Mouse (Mus musculus): ENCODE data around the gene Aplp2. TPM values are rescaled to one million over a fixed set of nuclear protein-coding genes. Genes with fewer than 3 reads are reported as not detected.

Aplp2 gene
- polyA plus RNA-seq, 1 experiment from 2014 or later, result 328 TPM

DNA sequence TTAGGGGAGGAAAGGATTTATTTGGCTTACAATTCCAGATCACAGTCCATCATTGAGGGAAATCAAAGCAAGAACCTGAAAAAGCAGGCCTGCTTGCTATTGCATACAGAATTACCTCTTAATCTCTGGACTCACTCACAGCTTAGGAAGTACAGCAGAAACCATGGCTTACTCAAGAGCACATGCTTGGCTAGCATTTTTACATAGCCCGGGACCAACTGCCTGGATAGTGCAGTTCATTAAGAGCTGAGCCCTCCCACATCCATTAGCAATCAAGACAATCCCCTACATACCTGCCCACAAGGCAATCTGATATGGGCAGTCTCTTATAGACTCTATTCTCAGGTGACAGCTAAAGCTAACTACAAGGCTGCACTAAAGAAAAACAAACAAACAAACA lies 16.0 kb downstream of the Aplp2 start:
- no peaks in the 10 kb centered on the region for H3K9me3 ChIP-seq
- H3K4me3 ChIP-seq, result no peak overlapping the region
- H3K4me1 ChIP-seq, result no peaks in the 10 kb centered on the region
- 93% methylated on average over 1 of the region's 1 CpGs for WGBS
- no peak for ATAC-seq (replicated peaks)
- no peak overlapping the region for H3K27ac ChIP-seq
- H3K4me2 ChIP-seq, result no peak overlapping the region
- no peak overlapping the region for H3K9ac ChIP-seq
- no peaks in the 10 kb centered on the region for H3K27me3 ChIP-seq (replicated peaks)
- no peaks in the 10 kb centered on the region for H3K36me3 ChIP-seq (replicated peaks)

DNA sequence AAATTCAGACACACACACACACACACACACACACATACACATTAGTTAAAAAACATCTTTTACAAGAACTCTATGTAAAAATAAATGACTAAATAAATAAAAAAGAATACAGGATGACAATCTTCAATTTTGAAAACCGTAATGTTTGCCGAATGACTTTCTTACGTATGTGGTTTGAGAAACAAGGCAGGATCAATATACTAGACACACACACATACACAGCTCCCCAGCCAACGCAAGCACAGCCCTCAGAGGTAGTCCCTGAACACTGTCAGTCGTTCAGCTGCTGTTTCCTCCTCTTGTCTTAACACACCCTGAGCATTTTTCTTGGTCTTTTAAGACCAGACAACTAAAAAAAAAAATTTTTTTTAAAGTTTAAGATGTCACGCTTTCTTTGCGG lies 19.2 kb downstream of the Aplp2 start:
- Histone ChIP-seq H3K4me1 (no peaks in the 10 kb centered on the region), H3K27me3 (replicated peaks) (no peaks in the 10 kb centered on the region), H3K9ac (no peak overlapping the region), H3K9me3 (no peaks in the 10 kb centered on the region), H3K4me3 (no peak overlapping the region), H3K4me2 (no peak overlapping the region), H3K36me3 (replicated peaks) (no peaks in the 10 kb centered on the region), H3K27ac (no peak overlapping the region)
- WGBS, result 90% methylated on average over 7 of the region's 7 CpGs
- ATAC-seq (replicated peaks), result no peak

DNA sequence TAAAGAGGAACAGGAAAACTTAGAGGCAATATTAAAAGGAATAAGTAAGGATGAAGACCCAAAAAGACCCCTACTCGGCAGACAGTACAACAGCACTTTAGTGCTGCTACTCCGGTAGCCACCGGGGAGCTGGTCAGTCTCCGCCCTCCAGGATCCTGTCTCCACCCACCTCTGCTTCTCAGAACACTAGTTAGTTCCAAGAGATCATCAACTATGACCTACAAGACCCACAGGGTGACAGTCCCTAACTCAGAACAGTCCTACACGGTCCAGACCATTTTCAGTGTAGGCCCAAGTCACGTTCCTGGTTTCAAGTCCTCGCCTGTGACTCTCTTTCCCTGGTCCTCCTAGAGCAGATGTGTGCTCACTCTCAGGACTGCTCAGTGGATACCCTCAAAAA lies 20.1 kb downstream of the Aplp2 start:
- no peaks in the 10 kb centered on the region for H3K27me3 ChIP-seq (replicated peaks)
- no peak overlapping the region for H3K27ac ChIP-seq
- H3K4me2 ChIP-seq, result no peak overlapping the region
- no peaks in the 10 kb centered on the region for H3K36me3 ChIP-seq (replicated peaks)
- no peak overlapping the region for H3K4me3 ChIP-seq
- H3K9ac ChIP-seq, result no peak overlapping the region
- no peak for ATAC-seq (replicated peaks)
- H3K4me1 ChIP-seq, result no peaks in the 10 kb centered on the region
- WGBS, result 79% methylated on average over 7 of the region's 7 CpGs
- H3K9me3 ChIP-seq, result no peaks in the 10 kb centered on the region

DNA sequence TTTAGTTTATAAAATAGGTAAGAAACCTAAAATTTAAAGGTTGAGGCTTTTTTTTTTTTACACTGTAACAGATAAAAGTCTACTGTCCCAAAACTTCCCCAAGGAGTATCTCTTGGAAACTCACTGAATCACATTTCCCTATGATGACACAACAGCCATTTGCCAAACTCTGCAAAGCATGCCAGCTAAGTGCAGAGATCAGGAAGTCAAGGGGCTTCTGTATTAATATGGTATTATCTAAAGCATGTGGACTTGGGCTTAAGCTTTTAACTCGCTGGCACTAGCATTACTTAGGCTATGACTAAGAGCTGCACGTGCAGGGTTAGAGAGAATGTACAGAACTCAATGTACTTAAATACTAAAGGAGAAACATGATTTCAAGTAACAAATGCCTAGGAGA lies 22.4 kb downstream of the Aplp2 start:
- Histone ChIP-seq H3K4me2 (no peak overlapping the region), H3K36me3 (replicated peaks) (no peaks in the 10 kb centered on the region), H3K27ac (no peak overlapping the region), H3K9me3 (no peaks in the 10 kb centered on the region), H3K27me3 (replicated peaks) (no peaks in the 10 kb centered on the region), H3K4me3 (no peak overlapping the region), H3K9ac (no peak overlapping the region), H3K4me1 (no peaks in the 10 kb centered on the region)
- ATAC-seq (replicated peaks), result no peak
- 69% methylated on average over 2 of the region's 2 CpGs for WGBS

DNA sequence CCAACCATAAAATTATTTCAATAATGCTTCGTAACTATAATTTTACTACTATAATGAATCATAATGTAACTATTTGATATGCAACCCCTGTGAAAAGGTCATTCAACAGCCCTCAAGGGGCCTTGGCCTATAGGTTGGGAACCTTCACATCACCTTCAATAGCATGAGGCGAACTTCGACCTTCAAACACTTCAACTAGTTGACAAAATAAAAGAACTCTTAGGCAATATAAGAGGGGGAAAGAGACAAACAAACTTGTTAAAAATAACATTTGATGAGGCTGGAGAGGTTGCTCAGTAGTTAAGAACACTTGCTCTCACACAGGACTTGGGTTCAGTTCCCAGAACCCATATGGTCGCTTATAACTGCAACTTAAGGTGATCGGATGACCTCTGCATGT lies 27.2 kb downstream of the Aplp2 start:
- Histone ChIP-seq H3K4me2 (no peak overlapping the region), H3K27ac (no peak overlapping the region), H3K9me3 (no peaks in the 10 kb centered on the region), H3K4me3 (no peak overlapping the region), H3K36me3 (replicated peaks) (no peaks in the 10 kb centered on the region), H3K27me3 (replicated peaks) (no peaks in the 10 kb centered on the region), H3K9ac (no peak overlapping the region), H3K4me1 (peaks cover 11% of the 10 kb centered on the region; the same call in 1 of the 2 replicates)
- 95% methylated on average over 5 of the region's 5 CpGs for WGBS
- no peak for ATAC-seq (replicated peaks)

DNA sequence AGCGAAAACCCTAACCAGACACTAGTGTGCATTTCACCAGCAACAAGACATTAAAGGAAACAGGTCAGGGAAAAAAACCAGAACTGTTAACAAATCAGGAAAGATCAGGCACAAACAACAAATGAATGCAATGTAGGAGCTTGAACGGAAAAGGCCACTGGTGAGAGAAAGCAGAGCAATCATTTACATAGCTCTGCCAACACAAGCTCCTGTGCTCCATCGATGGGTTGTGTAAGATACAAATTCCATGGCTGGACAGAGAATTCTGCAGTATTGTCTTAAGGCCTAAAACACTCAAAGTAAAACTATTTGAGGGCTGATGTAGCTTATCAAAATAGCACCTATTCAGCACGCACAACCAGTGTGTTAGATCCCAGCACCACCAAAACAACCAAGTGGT lies 28.6 kb downstream of the Aplp2 start:
- H3K4me2 ChIP-seq, result no peak overlapping the region
- no peak overlapping the region for H3K9ac ChIP-seq
- H3K4me3 ChIP-seq, result no peak overlapping the region
- 80% methylated on average over 4 of the region's 4 CpGs for WGBS
- peaks cover 11% of the 10 kb centered on the region; the same call in 1 of the 2 replicates for H3K4me1 ChIP-seq
- ATAC-seq (replicated peaks), result no peak
- H3K27me3 ChIP-seq (replicated peaks), result no peaks in the 10 kb centered on the region
- H3K9me3 ChIP-seq, result no peaks in the 10 kb centered on the region
- H3K27ac ChIP-seq, result no peak overlapping the region
- H3K36me3 ChIP-seq (replicated peaks), result no peaks in the 10 kb centered on the region

DNA sequence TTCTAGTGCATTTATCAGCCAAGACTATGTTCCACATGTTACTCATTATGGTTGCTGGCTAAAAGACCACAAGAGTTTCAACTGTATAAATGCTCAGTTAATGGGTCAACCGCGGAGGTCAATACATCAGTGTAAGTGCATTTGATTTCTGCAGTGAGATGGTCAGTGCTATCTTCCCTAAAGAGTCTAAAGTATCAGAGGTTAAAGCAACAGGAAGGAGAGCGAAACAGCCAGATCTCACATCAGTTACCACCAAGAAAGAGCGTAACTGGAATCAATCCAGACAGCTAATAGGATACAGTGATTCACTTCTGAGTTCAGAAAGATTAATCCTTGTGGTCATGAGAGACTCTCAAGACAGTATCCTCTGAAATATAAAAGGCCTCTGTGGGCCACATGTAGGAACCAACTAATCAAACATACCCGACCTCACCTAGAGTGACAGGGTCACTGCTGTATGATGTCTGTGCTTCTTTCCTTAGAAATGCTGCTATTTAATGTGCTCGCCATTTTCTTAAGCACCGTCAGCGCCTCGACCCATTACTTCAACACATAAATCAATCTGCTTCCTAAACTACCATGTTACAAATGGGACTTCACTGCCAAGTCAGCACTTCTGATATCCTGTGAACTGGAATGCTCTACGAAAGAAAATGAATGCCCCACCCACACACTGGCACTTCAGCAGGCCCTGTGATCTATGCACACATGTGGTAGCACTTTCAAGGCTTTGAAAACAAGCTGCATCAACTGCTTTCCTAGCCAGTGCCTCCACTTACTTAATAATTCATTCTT lies 30.1 kb downstream of the Aplp2 start:
- no peak overlapping the region for H3K9ac ChIP-seq
- WGBS, result 88% methylated on average over 10 of the region's 10 CpGs

DNA sequence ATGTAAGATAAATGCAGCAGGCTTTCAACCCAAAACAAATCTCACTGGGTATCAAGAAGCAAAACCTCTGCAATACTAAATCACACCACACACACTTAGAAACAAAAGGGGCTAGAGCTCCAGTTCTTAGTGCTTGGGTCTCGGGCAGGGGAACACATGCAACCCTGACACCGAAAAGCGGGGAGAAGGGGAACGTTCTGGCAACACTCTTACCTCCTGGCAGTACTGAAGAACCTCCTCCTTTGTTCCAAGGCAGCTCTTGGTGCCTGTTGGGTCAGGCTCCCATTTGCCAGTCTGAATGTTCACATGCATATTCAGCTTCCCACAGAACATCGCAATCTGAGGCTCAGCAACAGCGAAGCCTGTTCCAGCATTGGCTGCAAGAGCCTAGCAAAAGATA lies 33.9 kb downstream of the Aplp2 start:
- H3K27ac ChIP-seq, result no peak overlapping the region
- ATAC-seq (replicated peaks), result no peak

More for the DNA sequence above, 30.1 kb downstream of the Aplp2 start:
- no peak overlapping the region for H3K27ac ChIP-seq
- no peak overlapping the region for H3K4me3 ChIP-seq
- H3K27me3 ChIP-seq (replicated peaks), result no peaks in the 10 kb centered on the region
- no peak for ATAC-seq (replicated peaks)
- peaks cover 14% of the 10 kb centered on the region for H3K4me1 ChIP-seq
- no peaks in the 10 kb centered on the region for H3K9me3 ChIP-seq
- no peak overlapping the region for H3K4me2 ChIP-seq
- no peaks in the 10 kb centered on the region for H3K36me3 ChIP-seq (replicated peaks)

DNA sequence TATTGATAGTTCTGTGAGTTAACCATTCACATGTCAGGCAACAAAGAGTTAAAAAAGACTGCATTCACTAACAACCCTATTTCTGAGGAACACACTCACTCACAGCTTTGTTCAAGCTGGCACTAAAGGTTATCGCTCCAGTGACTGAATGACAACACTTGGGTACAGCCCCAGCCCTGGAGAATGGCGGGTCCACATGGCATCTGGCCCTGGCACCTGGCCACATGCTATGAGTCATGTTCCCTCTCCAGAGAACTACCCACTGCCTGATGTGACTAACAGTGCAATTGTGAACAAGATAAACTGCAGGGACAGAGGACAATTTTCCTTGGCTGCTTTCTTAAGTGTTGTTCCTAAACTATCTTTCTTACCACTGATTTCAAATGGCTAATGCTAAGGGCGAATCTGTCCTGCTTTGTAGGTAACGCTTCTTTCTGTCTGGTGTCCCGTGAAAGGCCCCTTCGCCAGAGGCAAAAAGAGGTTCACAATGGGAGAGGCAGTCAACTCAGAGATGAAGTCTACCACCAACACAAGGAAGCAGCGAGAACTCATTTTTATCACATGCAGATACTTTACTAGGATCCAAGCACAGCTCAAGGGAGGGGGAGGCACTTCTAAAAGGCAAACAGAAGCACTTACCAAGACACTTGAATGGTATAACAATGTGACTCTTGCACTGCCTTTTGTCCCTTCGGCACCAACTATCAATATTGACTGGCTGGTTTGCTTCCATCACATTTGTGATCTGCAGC lies 35.1 kb downstream of the Aplp2 start:
- WGBS, result 79% methylated on average over 8 of the region's 8 CpGs
- H3K27ac ChIP-seq, result no peak overlapping the region

More for the DNA sequence above, 33.9 kb downstream of the Aplp2 start:
- H3K36me3 ChIP-seq (replicated peaks), result no peaks in the 10 kb centered on the region
- H3K9ac ChIP-seq, result no peak overlapping the region
- H3K27me3 ChIP-seq (replicated peaks), result no peaks in the 10 kb centered on the region
- H3K9me3 ChIP-seq, result no peaks in the 10 kb centered on the region
- H3K4me3 ChIP-seq, result no peak overlapping the region
- H3K4me1 ChIP-seq, result peaks cover 19% of the 10 kb centered on the region
- no peak overlapping the region for H3K4me2 ChIP-seq
- 90% methylated on average over 6 of the region's 6 CpGs for WGBS

DNA sequence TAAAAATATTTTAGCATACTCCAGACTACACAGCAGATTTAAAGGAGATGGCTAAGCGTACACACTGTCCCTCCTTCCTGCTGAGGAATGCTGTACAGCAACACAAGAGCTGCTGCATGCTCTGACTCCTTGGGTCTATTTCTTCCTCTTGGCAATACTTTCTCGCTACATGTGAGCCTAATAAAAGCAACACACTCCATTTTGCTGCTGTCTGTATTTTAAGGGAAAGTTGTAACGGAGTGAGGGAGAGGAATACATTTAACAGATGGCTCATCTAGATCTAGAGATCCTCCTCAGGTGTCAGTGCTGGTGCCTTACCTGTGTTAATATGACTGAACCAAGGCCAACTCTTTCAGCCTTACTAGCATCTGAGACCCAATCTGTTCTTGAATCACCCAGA lies 35.6 kb downstream of the Aplp2 start:
- Histone ChIP-seq H3K27me3 (replicated peaks) (no peaks in the 10 kb centered on the region), H3K4me2 (no peak overlapping the region), H3K9ac (no peak overlapping the region), H3K4me3 (no peak overlapping the region), H3K27ac (no peak overlapping the region), H3K9me3 (no peaks in the 10 kb centered on the region), H3K4me1 (peaks cover 8% of the 10 kb centered on the region; the same call in 1 of the 2 replicates), H3K36me3 (replicated peaks) (0 out of 2 replicates have a peak, but pooled peaks cover 2% of the 10 kb centered on the region)
- no peak for ATAC-seq (replicated peaks)
- WGBS, result 90% methylated on average over 3 of the region's 3 CpGs

More for the DNA sequence above, 35.1 kb downstream of the Aplp2 start:
- Histone ChIP-seq H3K4me2 (no peak overlapping the region), H3K27me3 (replicated peaks) (no peaks in the 10 kb centered on the region), H3K36me3 (replicated peaks) (0 out of 2 replicates have a peak, but pooled peaks cover 2% of the 10 kb centered on the region), H3K4me3 (no peak overlapping the region), H3K9ac (no peak overlapping the region), H3K9me3 (no peaks in the 10 kb centered on the region), H3K4me1 (peaks cover 12% of the 10 kb centered on the region)
- no peak for ATAC-seq (replicated peaks)

DNA sequence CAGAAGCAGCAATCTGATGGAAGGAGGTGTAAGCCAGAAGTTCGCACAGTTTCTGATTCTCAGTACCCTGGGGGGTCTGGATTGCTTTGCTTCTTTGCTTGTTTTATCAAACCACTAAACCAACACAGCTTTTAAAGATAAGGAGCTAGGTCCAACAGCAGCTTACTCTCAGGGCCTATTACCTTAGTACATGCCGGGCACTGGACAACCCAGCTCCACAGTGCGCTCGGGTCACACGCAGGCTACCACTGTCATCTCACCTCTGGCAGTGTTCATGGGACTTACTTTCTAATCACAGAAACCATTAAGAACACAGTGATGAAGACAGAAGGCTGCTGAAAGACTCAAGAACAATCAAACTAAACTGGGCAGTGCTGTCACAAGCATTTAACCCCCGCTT lies 36.3 kb downstream of the Aplp2 start:
- peaks cover 8% of the 10 kb centered on the region; the same call in 1 of the 2 replicates for H3K4me1 ChIP-seq
- no peak overlapping the region for H3K4me2 ChIP-seq
- H3K27ac ChIP-seq, result no peak overlapping the region
- 95% methylated on average over 6 of the region's 6 CpGs for WGBS
- H3K27me3 ChIP-seq (replicated peaks), result no peaks in the 10 kb centered on the region
- no peak for ATAC-seq (replicated peaks)
- 0 out of 2 replicates have a peak, but pooled peaks cover 2% of the 10 kb centered on the region for H3K36me3 ChIP-seq (replicated peaks)
- H3K4me3 ChIP-seq, result no peak overlapping the region
- no peaks in the 10 kb centered on the region for H3K9me3 ChIP-seq
- H3K9ac ChIP-seq, result no peak overlapping the region

DNA sequence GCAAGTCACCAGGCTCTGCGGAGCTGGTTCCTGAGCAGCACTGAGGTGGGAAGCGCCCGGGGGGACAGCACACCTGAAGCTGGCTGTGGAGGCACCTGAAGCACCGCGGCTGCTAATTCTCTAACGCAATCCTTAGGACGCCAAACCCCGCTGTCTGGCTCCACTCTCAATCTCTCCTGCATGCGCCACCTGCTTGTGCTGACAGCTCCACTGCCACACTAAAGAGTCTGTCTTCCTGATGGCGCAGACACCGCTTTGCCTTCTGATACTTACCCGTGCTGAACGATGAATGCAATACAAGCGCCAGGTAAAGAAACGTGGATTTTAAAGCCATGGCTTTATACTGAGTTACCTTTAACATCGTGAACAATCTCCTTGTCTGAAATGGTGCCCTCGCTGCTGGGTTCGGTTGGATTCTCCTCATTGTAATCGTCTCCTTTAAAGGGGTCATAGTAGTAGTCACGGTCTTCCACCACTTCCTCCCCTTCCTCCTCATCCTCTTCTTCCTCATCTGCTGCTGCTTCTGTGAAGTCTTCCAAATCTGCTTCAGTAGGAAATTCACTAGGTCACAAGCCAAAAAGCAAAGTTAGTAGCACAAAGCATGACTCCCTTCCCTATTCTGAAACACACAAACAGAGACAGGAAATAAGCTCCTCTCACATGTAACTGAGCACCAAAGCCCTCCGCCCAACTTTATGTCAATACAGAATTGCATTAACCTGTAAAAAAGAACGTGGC lies 43.1 kb downstream of the Aplp2 start:
- Histone ChIP-seq H3K9ac (no peak overlapping the region), H3K27ac (no peak overlapping the region), H3K4me1 (no peaks in the 10 kb centered on the region), H3K4me3 (no peak overlapping the region), H3K27me3 (replicated peaks) (no peaks in the 10 kb centered on the region), H3K36me3 (replicated peaks) (peaks cover 14% of the 10 kb centered on the region), H3K4me2 (no peak overlapping the region), H3K9me3 (no peaks in the 10 kb centered on the region)
- no peak for ATAC-seq (replicated peaks)
- WGBS, result 94% methylated on average over 22 of the region's 22 CpGs

Measured in midbrain, embryonic 15.5 days (tissue).